Mouse (Mus musculus) cerebellum, adult 2 months (tissue): Measurements from ENCODE around the gene Trappc5. TPM values are rescaled to one million over a fixed set of nuclear protein-coding genes. Genes with fewer than 3 reads are reported as not detected.
A peak's percentile ranks its signal among the peaks of the same experiment; 100 is the strongest.

Experiments used
- DNase-seq, 2 experiments: peaks; one replicate each; pipeline ENCODE4 v3.0.0; 2021
- H3K27ac ChIP-seq: fragments of 200-500 bp; 2 replicates; pipeline ENCODE4 v1.5.1; 2012; ENCODE audit warnings: low read length, control low read depth, inconsistent platforms; ENCODE audit not compliant: insufficient read depth
- H3K27me3 ChIP-seq: fragments of 200-500 bp; 2 replicates; pipeline ENCODE4 v1.6.1; 2012; ENCODE audit warnings: inconsistent platforms, mild to moderate bottlenecking, low read length, moderate library complexity; ENCODE audit not compliant: control insufficient read depth, insufficient read depth
- H3K4me1 ChIP-seq: fragments of 200-500 bp; 2 replicates; pipeline ENCODE4 v1.6.1; 2011; ENCODE audit warnings: low read length; ENCODE audit not compliant: control insufficient read depth, insufficient read depth
- H3K4me3 ChIP-seq: fragments of 200-500 bp; replicated peaks from 2 replicates; pipeline ENCODE3; 2011; ENCODE audit warnings: mild to moderate bottlenecking, low read depth, low read length, control low read depth; ENCODE audit not compliant: insufficient read depth
- CTCF ChIP-seq: fragments of 200-500 bp; IDR thresholded peaks from 2 replicates; pipeline ENCODE4 v1.5.1; 2011; ENCODE audit warnings: low read depth, mild to moderate bottlenecking, control low read depth, low read length, moderate library complexity, borderline replicate concordance; ENCODE audit not compliant: insufficient read depth
- POLR2A ChIP-seq: fragments of 200-500 bp; IDR thresholded peaks from 2 replicates; pipeline ENCODE4 v1.6.1; 2011; ENCODE audit warnings: low read length, control low read depth, borderline replicate concordance; ENCODE audit not compliant: insufficient read depth
- WGBS: fragments of 180-500 bp; shearing (Covaris S2); methylation state at CpG from one replicate; pipeline ENCODE4 v1.1.7; 2018; 5-methylcytosine and 5-hydroxymethylcytosine counted together
- polyA plus RNA-seq: library from polyadenylated mRNA; depleted of rRNA; stranded (reverse); fragments of >200 nt; gene quantifications from 2 replicates; pipeline ENCODE4 v1.2.3, GENCODE M21; 2012; rRNA removed

Gene Trappc5
- 50.2 and 56.0 TPM in 2 replicates for polyA plus RNA-seq

DNA sequence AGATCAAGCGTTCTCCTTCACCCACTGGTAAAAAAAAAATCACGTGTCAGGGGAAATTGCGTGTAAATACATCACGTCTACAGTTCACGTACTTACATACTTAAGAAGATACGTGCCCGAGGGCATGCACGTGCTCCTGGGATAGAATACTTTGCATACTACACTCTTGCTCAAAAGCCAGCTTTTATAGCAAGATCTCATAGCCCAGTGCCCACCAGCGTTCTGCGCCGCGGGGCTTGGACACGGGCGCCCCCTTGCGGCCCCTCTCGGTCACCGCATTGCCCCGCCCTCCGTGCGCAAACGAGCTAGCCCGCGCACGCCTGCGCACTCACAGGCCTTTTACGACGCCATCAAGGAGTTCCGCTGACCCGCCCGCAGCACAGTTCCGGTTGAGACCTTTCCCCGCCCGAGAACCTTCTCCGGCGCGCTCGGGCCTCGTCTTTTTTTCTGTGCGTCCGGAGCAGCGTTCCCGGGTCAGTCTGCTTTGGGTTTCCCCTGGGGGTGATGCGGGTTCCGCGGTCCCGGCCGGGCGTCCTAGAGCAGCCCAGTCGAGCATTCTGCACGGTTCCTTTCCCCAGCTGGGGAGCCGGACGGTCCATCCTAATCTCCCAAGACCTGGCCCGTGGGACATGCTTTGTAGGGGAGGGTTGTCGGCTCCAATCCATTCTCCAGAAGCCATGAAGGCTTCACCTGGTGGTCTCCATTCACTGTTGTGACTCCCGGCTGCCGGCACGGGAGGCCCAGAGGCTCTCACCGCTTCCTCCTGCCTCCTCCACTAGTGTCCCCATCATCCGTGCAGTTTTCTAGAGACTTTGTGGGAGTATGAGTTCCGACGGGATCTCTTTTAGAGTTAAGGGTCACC, at the start of gene Trappc5:
Gene Trappc5 (plus strand): TSS at position 169 of the 862 bp plus-strand sequence.
- no peaks in the 10 kb centered on the region for H3K27me3 ChIP-seq
- H3K4me1 ChIP-seq, result peaks cover 10% of the 10 kb centered on the region
- WGBS, result under 1% methylated on average over 61 of the region's 61 CpGs
- TF ChIP-seq POLR2A (peak; percentile 85; the same call in 1 of the 2 replicates), CTCF (peak; percentile 93)
- peak within 1 kb of the TSS; percentile 89 for H3K4me3 ChIP-seq
- H3K27ac ChIP-seq, result peak within 1 kb of the TSS; percentile 78
- peak; percentile 94 to 97 for DNase-seq

DNA sequence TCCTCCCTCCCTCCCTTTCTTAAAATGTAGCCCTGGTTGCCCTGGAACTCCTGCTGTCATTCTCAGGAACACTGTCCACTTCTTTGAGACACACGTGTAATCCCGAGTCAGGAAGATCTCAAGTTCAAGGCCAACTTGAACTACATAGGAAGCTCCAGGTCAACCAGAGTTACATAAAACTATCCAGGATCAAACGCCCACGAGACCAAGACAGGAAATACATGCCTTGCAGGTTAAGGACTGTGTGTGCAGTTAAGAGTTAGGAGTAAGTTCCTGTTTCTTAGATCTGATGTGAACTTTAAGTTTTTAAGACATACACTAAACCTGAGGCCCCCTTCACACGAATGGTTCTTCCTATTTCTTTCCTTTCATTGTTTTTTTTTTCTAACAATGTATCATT, 49.1 kb upstream of the Trappc5 start:
- Histone ChIP-seq H3K4me3 (no peak overlapping the region), H3K27me3 (no peaks in the 10 kb centered on the region), H3K27ac (no peak overlapping the region), H3K4me1 (peaks cover 3% of the 10 kb centered on the region; the same call in 1 of the 2 replicates)
- WGBS, result 57% methylated on average over 5 of the region's 5 CpGs
- no peak for TF ChIP-seq POLR2A
- TF ChIP-seq CTCF, result no peak
- no peak for DNase-seq

DNA sequence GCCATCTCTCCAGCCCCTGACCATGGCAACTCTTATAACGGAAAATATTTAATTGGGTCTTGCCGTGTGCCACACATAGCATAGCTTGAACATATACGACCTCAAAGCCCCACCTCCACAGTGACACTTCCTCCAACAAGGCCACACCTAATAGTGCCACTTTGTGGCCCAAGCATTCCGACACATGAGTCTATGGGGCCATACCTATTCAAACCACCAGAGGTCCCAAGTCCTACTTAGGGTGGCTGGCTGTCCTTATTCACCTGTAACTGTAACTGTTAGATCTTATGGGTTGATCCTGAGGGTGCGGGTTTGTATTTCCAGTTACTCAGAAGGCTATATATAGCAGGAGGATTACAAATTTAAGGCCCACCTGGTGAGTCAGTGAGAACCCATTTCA, 48.1 kb upstream of the Trappc5 start:
- 0 out of 2 replicates have a peak, but pooled peaks cover 3% of the 10 kb centered on the region for H3K4me1 ChIP-seq
- peak in 1 of 2 experiments; percentile 42 for DNase-seq
- WGBS, result 20% methylated on average over 5 of the region's 5 CpGs
- H3K27me3 ChIP-seq, result no peaks in the 10 kb centered on the region
- no peak overlapping the region for H3K27ac ChIP-seq
- TF ChIP-seq CTCF (peak; percentile 56), POLR2A (no peak)
- H3K4me3 ChIP-seq, result no peak overlapping the region

DNA sequence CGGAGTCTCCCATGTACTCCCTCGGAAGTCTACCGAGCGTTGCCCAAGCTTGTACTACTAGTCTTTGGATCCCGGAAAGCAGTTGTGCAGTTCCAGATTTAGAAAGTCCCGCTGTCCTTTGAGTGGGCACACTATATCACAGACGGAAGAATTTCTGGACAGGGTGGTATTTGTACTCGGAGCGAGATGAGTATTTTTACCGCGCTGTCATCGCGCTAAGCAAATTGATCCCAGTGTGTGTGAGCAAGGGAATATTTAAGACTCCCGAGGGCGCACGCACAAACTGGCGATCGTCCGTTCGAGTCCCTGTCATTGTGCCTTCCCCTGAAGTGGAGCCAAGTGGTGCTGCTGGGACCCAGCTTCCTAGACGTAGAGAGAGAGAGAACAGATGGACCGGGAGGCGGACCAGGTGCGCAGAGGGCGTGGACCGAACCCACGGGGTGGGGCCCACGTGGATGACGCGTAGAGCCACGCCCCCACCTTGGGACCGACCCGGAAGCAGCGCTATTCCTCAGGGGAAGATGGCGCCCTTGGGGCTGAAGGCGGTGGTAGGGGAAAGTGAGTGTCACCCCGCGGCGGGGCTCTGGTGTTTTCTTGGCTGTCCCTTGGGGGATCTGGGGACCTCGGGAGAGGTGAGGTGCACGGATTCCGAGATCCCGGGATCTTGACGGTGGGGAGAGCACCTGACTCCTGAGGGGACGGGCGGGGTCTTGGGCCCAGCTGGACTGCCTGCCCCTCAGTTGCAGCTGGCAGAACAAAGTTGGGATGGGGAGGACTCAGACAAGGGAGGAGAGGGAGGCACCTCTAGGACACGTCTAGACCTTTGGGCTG, 45.2 kb upstream of the Trappc5 start, which contains the start of gene Stxbp2:
Gene Stxbp2 (plus strand): TSS at position 309 of the 831 bp plus-strand sequence.
- TF ChIP-seq POLR2A (peak; percentile 39; the same call in 1 of the 2 replicates), CTCF (no peak)
- no peak within 1 kb of the TSS for H3K27ac ChIP-seq
- no peaks in the 10 kb centered on the region for H3K27me3 ChIP-seq
- H3K4me1 ChIP-seq, result 0 out of 2 replicates have a peak, but pooled peaks cover 3% of the 10 kb centered on the region
- WGBS, result 4% methylated on average over 47 of the region's 47 CpGs
- peak within 1 kb of the TSS; percentile 75 for H3K4me3 ChIP-seq
- peak; percentile 82 to 84 for DNase-seq

DNA sequence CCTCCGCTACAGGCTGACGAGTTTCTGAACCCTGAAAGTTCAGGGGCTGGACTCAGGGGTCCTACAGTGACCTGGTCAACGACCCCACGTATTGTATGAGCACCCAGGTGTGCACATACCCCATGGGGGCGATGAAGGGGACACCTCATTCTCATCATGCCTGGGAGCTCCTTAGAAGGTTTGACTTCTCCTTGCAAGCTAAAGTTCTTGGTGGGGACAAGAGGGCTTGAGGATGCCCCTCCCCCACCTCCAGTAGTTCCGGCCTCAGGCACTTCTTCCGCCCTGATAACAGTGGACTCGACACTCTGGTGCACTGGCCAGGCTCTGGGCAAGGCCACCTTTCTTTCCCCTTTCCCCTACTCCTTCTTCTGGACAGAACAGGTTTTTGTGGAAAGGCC, 44.6 kb upstream of the Trappc5 start:
- TF ChIP-seq POLR2A (no peak), CTCF (no peak)
- H3K27ac ChIP-seq, result no peak overlapping the region

DNA sequence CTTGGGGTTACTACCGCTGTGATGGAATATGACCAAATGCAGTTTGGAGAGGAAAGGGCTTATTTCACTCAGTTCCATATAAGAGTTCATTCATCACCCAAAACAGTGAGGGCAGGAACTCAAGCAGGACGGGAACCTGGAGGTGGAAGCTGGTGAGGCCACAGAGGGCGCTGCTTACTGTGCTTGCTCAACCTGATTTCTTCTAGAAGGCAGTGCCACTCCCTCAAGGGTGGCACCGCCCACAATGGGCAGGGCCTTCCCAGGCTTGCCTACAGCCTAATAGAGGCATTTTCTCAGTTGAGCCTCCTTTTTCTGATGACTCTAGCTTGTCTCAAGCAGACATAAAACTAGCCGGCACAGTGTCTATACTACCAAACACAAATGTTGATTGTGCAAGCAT, 30.3 kb upstream of the Trappc5 start:
- 28% methylated on average over 5 of the region's 5 CpGs for WGBS
- H3K27me3 ChIP-seq, result no peaks in the 10 kb centered on the region
- H3K4me3 ChIP-seq, result no peak overlapping the region
- no peaks in the 10 kb centered on the region for H3K4me1 ChIP-seq
- H3K27ac ChIP-seq, result no peak overlapping the region
- TF ChIP-seq POLR2A, result no peak
- TF ChIP-seq CTCF, result no peak
- peak; percentile 20 to 25 for DNase-seq

More for the DNA sequence above, 44.6 kb upstream of the Trappc5 start:
- no peak for DNase-seq
- WGBS, result 26% methylated on average over 8 of the region's 8 CpGs
- Histone ChIP-seq H3K27me3 (no peaks in the 10 kb centered on the region), H3K4me1 (0 out of 2 replicates have a peak, but pooled peaks cover 3% of the 10 kb centered on the region), H3K4me3 (peak overlapping the region; percentile 75)

DNA sequence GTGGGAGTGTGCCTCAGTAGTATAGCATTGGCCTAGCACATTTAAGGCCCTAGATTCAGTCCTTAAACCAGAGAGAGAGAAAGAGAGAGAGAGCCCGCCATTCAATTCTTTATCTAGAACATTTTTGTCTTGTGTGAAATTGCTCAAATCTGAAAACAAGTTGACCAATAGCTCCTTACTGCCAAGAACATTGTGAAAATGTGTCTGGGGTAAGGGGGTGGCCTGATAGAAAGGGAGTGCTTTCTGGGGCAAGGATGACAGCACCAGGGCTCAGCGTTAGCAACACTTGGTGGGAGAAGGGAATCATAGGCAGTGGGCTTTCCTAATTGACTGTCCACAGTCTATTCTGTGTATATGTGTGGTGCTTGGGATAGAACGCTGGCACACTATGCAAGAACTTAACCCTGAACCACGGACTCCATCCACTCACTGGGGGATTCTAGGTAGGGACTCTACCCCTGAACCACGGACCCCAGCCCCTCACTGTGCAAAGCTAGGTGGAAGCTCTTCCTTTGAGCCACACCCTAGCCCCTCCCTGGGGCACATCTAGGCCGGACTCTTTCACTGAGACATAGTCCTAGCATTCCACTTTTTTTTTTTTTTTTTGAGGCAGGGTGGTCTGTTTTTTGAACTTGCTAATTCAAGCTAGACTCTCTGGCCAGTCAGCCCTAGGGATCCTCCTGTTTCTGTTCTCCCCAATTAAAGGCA, 29.1 kb upstream of the Trappc5 start:
- no peaks in the 10 kb centered on the region for H3K4me1 ChIP-seq
- WGBS, result 83% methylated on average over 6 of the region's 6 CpGs
- no peak overlapping the region for H3K4me3 ChIP-seq
- TF ChIP-seq CTCF (no peak), POLR2A (no peak)
- H3K27ac ChIP-seq, result no peak overlapping the region
- no peak for DNase-seq
- no peaks in the 10 kb centered on the region for H3K27me3 ChIP-seq
